Mouse (Mus musculus): Measurements from ENCODE around the gene Olfr169. TPM values are rescaled to one million over a fixed set of nuclear protein-coding genes. Genes with fewer than 3 reads are reported as not detected.
"Not testable (repeated sequence)": the region's sequence is repeated elsewhere in the genome, so short reads cannot be mapped to it uniquely, and the experiment has no call there.

Olfr169 gene
- total RNA-seq (2014; rRNA removed; ENCODE audit: low replicate concordance) (not detected in 2 replicates), polyA plus RNA-seq (2015; fragmentation: Nextera tagmentation; extraction: Ambion mirVana) (not detected in 2 replicates)

- H3K4me1 ChIP-seq (ENCODE audit: control insufficient read depth, insufficient read depth); H3K27me3 ChIP-seq (ENCODE audit: control insufficient read depth, insufficient read depth, low read length); H3K4me2 ChIP-seq (ENCODE audit: low read depth, low read length); H3K36me3 ChIP-seq (replicated peaks; ENCODE audit: control insufficient read depth, insufficient read depth, low read length); H3K27ac ChIP-seq (ENCODE audit: low read depth); H3K9ac ChIP-seq (replicated peaks; ENCODE audit: low read depth, low read length); H3K4me3 ChIP-seq (ENCODE audit: low read depth, low read length); H3K9me3 ChIP-seq (replicated peaks; ENCODE audit: control insufficient read depth, low read length); ATAC-seq (ENCODE audit: insufficient read depth, low read depth); DNase-seq (ENCODE audit: low spot score): not testable (repeated sequence)
- WGBS, result 76% methylated on average over 2 of the region's 2 CpGs
These were observed at the start of gene Olfr169 for GRCm38 (mm10) chr16:19571709-19572108. Gene Olfr169 (minus strand): TSS chr16:19571809.

DNA sequence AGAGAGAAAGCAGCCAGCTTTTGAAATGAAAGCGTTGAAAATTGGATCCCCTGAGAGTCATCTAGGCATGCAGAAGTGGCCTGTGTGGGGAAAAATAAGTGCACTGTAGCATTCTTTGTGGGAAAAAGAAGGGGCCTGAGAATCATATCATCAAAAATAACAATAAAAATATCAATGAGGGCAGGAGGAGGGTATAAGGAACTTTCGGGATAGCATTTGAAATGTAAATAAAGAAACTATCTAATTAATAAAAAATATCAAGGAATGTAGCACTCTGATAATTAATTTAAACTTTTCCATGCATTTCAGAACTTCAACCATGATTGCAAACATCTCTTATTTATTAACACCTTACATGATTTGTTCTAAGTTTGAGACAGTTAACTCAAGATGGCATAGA lies 40.2 kb upstream of the Olfr169 start, which contains the start of gene Olfr170:
Gene Olfr170, minus strand, starts transcription at position 101 of the 400 bp plus-strand sequence.
- not testable (repeated sequence) for H3K4me2 ChIP-seq (ENCODE audit: low read depth, low read length); ATAC-seq (ENCODE audit: insufficient read depth, low read depth); H3K27ac ChIP-seq (ENCODE audit: low read depth); H3K27me3 ChIP-seq (ENCODE audit: control insufficient read depth, insufficient read depth, low read length); H3K4me1 ChIP-seq (ENCODE audit: control insufficient read depth, insufficient read depth); H3K9me3 ChIP-seq (replicated peaks; ENCODE audit: control insufficient read depth, low read length); H3K9ac ChIP-seq (replicated peaks; ENCODE audit: low read depth, low read length); H3K36me3 ChIP-seq (replicated peaks; ENCODE audit: control insufficient read depth, insufficient read depth, low read length); H3K4me3 ChIP-seq (ENCODE audit: low read depth, low read length); DNase-seq (ENCODE audit: low spot score)
- WGBS, result 62% methylated on average over 2 of the region's 2 CpGs

- no peak overlapping the region for H3K4me2 ChIP-seq (ENCODE audit: low read depth, low read length)
- no peaks in the 10 kb centered on the region for H3K36me3 ChIP-seq (replicated peaks; ENCODE audit: control insufficient read depth, insufficient read depth, low read length)
- DNase-seq (ENCODE audit: low spot score) (no peak), ATAC-seq (ENCODE audit: insufficient read depth, low read depth) (no peak)
- TF ChIP-seq CTCF (IDR thresholded peaks at IDR 0.05; ENCODE audit: low read depth) (no peak), EP300 (IDR thresholded peaks at IDR 0.05; ENCODE audit: low read depth) (no peak)
- H3K27ac ChIP-seq (ENCODE audit: low read depth), result no peak overlapping the region
- 38% methylated on average over 2 of the region's 2 CpGs for WGBS
- no peak overlapping the region for H3K4me3 ChIP-seq (ENCODE audit: low read depth, low read length)
- no peaks in the 10 kb centered on the region for H3K4me1 ChIP-seq (ENCODE audit: control insufficient read depth, insufficient read depth)
- no peak overlapping the region for H3K9ac ChIP-seq (replicated peaks; ENCODE audit: low read depth, low read length)
- H3K9me3 ChIP-seq (replicated peaks; ENCODE audit: control insufficient read depth, low read length), result no peaks in the 10 kb centered on the region
- H3K27me3 ChIP-seq (ENCODE audit: control insufficient read depth, insufficient read depth, low read length), result no peaks in the 10 kb centered on the region
These were observed 31.6 kb upstream of the Olfr169 start for GRCm38 (mm10) chr16:19603166-19603565.

DNA sequence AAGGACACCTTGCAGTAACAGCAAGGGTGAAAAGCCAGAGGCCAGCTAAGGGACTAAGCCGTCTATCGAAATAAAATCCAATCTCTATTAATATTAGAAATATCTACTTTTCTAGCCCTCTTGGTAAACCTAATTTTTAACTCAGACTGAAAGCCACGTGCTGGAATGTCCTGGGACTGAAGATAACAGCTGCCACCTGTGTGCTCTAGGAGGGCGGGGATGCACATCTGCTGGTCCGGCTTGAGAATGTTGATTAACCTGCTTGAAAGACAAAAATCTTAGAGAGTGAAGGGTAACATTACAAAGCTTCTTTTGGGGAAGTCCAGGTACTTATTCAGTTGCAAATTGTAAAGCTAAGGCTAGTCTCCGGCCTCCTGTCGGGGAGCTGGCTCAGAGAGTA lies 18.2 kb downstream of the Olfr169 start:
- ATAC-seq (ENCODE audit: insufficient read depth, low read depth); H3K9ac ChIP-seq (replicated peaks; ENCODE audit: low read depth, low read length); H3K27me3 ChIP-seq (ENCODE audit: control insufficient read depth, insufficient read depth, low read length); H3K4me1 ChIP-seq (ENCODE audit: control insufficient read depth, insufficient read depth); H3K4me3 ChIP-seq (ENCODE audit: low read depth, low read length); H3K9me3 ChIP-seq (replicated peaks; ENCODE audit: control insufficient read depth, low read length); DNase-seq (ENCODE audit: low spot score); H3K4me2 ChIP-seq (ENCODE audit: low read depth, low read length); H3K27ac ChIP-seq (ENCODE audit: low read depth); H3K36me3 ChIP-seq (replicated peaks; ENCODE audit: control insufficient read depth, insufficient read depth, low read length): not testable (repeated sequence)
- 81% methylated on average over 7 of the region's 7 CpGs for WGBS

- not testable (repeated sequence) for H3K4me2 ChIP-seq (ENCODE audit: low read depth, low read length); H3K9ac ChIP-seq (replicated peaks; ENCODE audit: low read depth, low read length); H3K36me3 ChIP-seq (replicated peaks; ENCODE audit: control insufficient read depth, insufficient read depth, low read length); ATAC-seq (ENCODE audit: insufficient read depth, low read depth); H3K4me1 ChIP-seq (ENCODE audit: control insufficient read depth, insufficient read depth); H3K27me3 ChIP-seq (ENCODE audit: control insufficient read depth, insufficient read depth, low read length); H3K27ac ChIP-seq (ENCODE audit: low read depth); DNase-seq (ENCODE audit: low spot score); H3K4me3 ChIP-seq (ENCODE audit: low read depth, low read length); H3K9me3 ChIP-seq (replicated peaks; ENCODE audit: control insufficient read depth, low read length)
- WGBS, result 73% methylated on average over 3 of the region's 3 CpGs
These were observed 19.4 kb downstream of the Olfr169 start for GRCm38 (mm10) chr16:19552246-19552645.

DNA sequence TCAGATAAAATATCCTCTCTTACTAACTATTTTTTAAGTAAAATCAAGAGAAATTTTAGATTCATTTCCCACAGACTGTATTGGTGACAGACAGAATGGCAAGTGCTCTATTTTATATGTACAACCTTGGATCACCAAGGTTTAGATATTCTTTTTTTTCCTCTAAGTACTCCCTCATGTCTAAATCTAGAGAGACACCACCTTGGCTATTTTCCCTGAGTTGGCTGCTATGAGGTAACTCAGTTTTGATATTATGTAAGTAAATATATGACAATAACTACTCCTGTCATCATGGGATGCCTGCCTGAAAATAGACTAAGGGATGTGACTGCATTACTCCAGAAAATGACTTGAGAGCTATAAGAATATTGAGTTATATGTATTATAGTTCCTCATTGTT lies 36.2 kb downstream of the Olfr169 start, which contains the start of gene Olfr168:
Gene Olfr168, minus strand, starts transcription at position 101 of the 400 bp plus-strand sequence.
- H3K4me3 ChIP-seq (ENCODE audit: low read depth, low read length), result no peak within 1 kb of the TSS
- no peak within 1 kb of the TSS for H3K27ac ChIP-seq (ENCODE audit: low read depth)
- DNase-seq (ENCODE audit: low spot score), result no peak
- no peak within 1 kb of the TSS for H3K9ac ChIP-seq (replicated peaks; ENCODE audit: low read depth, low read length)
- no peaks in the 10 kb centered on the region for H3K9me3 ChIP-seq (replicated peaks; ENCODE audit: control insufficient read depth, low read length)
- H3K27me3 ChIP-seq (ENCODE audit: control insufficient read depth, insufficient read depth, low read length), result no peaks in the 10 kb centered on the region
- ATAC-seq (ENCODE audit: insufficient read depth, low read depth), result no peak
- H3K36me3 ChIP-seq (replicated peaks; ENCODE audit: control insufficient read depth, insufficient read depth, low read length), result no peaks in the 10 kb centered on the region
- no peaks in the 10 kb centered on the region for H3K4me1 ChIP-seq (ENCODE audit: control insufficient read depth, insufficient read depth)
- H3K4me2 ChIP-seq (ENCODE audit: low read depth, low read length), result no peak within 1 kb of the TSS
- TF ChIP-seq CTCF (IDR thresholded peaks at IDR 0.05; ENCODE audit: low read depth) (no peak), EP300 (IDR thresholded peaks at IDR 0.05; ENCODE audit: low read depth) (no peak)

All from heart, postnatal 0 days (tissue).